Mouse (Mus musculus) ES-Bruce4 (cell line): Measurements from ENCODE around the gene Pgm1.

Source experiments
- CTCF ChIP-seq: IDR thresholded peaks from one replicate; pipeline ENCODE4 v1.8.1; 2011; ENCODE audit warnings: low read depth, low read length
- EP300 ChIP-seq: IDR thresholded peaks from 2 replicates; pipeline ENCODE4 v1.6.1; 2011; ENCODE audit warnings: low read depth, low read length; ENCODE audit not compliant: insufficient read depth
- POLR2A ChIP-seq: IDR thresholded peaks from one replicate; pipeline ENCODE4 v1.8.1; 2011; ENCODE audit warnings: low read length; ENCODE audit not compliant: insufficient read depth

DNA sequence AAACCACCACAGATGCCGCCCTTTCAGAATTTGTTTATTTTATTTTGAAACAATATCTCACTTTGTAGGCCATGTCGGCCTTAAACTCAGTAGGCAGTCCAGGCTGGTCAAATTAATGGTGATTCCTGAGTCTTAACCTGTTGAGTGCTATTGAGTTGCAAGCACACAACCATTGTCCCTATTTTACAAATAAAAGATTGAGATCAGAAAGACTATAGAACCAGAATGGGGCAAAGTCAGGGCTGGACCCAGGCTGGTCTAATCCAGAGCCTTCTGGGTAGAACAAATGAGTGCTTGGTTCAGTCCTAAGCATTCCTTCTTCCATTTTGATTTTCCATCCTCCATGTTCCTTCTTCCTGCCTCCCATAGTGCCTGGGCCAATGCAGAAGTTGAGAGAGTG is 17.3 kb downstream of the Pgm1 start:
- TF ChIP-seq POLR2A (no peak), EP300 (no peak), CTCF (no peak)
